Mouse (Mus musculus) gastrocnemius, adult 2 months (tissue): ENCODE results near the gene Ppp1r35. TPM values are rescaled to one million over a fixed set of nuclear protein-coding genes. Genes with fewer than 3 reads are reported as not detected.
"Not testable (repeated sequence)": the region's sequence is repeated elsewhere in the genome, so short reads cannot be mapped to it uniquely, and the experiment has no call there.

Experiments used
- DNase-seq: peaks from one replicate; pipeline ENCODE4 v3.0.0; 2022
- H3K27ac ChIP-seq: fragments of 200-600 bp; 2 replicates; pipeline ENCODE4 v1.8.1; 2022; ENCODE audit warnings: mild to moderate bottlenecking
- H3K4me3 ChIP-seq: fragments of 200-600 bp; 2 replicates; pipeline ENCODE4 v1.8.1; 2022; ENCODE audit warnings: mild to moderate bottlenecking, moderate library complexity
- CTCF ChIP-seq: fragments of 200-600 bp; IDR thresholded peaks from 2 replicates; pipeline ENCODE4 v1.8.1; 2022; ENCODE audit warnings: antibody characterized with exemption, mild to moderate bottlenecking, moderate library complexity
- intact Hi-C: fragments of 180-260 bp; cut with DNase I; formaldehyde crosslinking; loops from one replicate; pipeline ENCODE4 v1.15.1; 2025
- total RNA-seq, 2 experiments: library from RNA; stranded (reverse); gene quantifications; 2 replicates each; pipeline ENCODE4 v1.2.3; 2021

The Ppp1r35 gene
- total RNA-seq, 2 experiments from 2014 or later = 5.4 to 6.9 TPM

DNA sequence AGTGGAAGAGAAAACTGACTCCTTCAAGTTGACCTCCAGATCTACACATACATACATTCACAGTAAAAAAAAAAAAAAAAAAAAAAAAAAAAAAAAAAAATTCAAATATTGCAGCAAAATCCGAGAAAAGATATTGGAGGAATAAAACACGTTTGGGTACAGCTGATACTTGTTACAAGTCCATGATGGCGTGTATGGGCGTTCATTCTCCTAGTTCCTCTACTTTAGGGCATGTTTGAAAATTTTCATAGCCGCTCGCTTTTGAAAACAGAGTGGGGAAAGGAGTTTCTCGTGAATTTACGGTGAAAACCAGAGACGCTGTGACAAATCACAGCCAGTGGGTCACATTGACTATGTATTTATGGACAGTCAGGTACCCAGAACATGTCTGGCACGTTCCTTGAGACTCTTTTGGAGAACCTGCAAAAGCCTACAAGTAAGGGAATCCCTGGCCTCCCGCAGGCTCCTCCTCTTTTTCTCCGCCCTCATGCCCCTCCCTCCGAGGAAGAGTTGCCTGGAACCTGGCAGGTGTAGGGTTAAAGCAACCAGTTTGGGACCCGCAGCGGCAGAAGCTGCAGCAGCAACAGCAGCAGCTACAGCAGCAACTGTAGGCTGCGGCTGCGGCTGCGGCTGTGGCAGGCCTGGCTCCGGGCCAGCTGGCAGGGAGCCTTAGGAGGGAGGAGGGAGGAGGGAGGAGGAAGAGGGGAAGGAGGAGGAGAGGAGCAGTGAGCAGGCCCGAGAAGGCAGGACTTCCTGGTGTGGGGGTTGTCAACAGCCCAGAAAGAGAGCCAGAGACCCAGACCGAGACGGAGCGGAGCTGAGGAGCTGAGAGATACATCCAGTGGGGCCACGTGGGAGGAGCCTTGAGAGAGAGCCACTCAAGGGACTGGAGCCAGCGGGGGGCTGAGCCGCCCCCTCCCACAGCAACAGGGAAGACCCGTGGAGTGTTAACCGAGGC, 33.2 kb upstream of the Ppp1r35 start, which contains the start of gene Tsc22d4:
Gene Tsc22d4, plus strand, starts transcription at position 517 of the 958 bp plus-strand sequence.
- no peak for TF ChIP-seq CTCF
- Histone ChIP-seq H3K4me3 (peak within 1 kb of the TSS; percentile 76), H3K27ac (peak within 1 kb of the TSS; percentile 91)
- intact Hi-C loops = loop anchor here (10.0 kb wide), 1 partner anchor 241 kb away; the partner anchor contains the start of gene Pop7
- peak; percentile 94 for DNase-seq

GRCm38 (mm10) chr5:137746282-137746850, 32.3 kb upstream of the Ppp1r35 start:
- Histone ChIP-seq H3K27ac (peak overlapping the region; percentile 91), H3K4me3 (peak overlapping the region; percentile 76)
- DNase-seq = peak; percentile 81
- intact Hi-C loops = loop anchor here (10.0 kb wide), 1 partner anchor 242 kb away; the partner anchor contains the start of gene Pop7
- no peak for TF ChIP-seq CTCF

- intact Hi-C loops = loop anchor here (10.0 kb wide), 1 partner anchor 242 kb away; the partner anchor contains the start of gene Pop7
- Histone ChIP-seq H3K27ac (peak overlapping the region; percentile 91), H3K4me3 (peak overlapping the region; percentile 76)
- peak; percentile 56 for DNase-seq
- no peak for TF ChIP-seq CTCF
Observed at GRCm38 (mm10) chr5:137746851-137747325, 31.8 kb upstream of the Ppp1r35 start.

- TF ChIP-seq CTCF = 0 out of 2 replicates have a peak, but pooled peaks have one; percentile 2
- DNase-seq = peak; percentile 68
- Histone ChIP-seq H3K4me3 (peak overlapping the region; percentile 76), H3K27ac (peak overlapping the region; percentile 91)
- intact Hi-C loops = loop anchor here (10.0 kb wide), 1 partner anchor 243 kb away; the partner anchor contains the start of gene Pop7
Observed at GRCm38 (mm10) chr5:137747326-137747961, 31.2 kb upstream of the Ppp1r35 start.

GRCm38 (mm10) chr5:137748130-137748770, 30.4 kb upstream of the Ppp1r35 start:
- DNase-seq = no peak

DNA sequence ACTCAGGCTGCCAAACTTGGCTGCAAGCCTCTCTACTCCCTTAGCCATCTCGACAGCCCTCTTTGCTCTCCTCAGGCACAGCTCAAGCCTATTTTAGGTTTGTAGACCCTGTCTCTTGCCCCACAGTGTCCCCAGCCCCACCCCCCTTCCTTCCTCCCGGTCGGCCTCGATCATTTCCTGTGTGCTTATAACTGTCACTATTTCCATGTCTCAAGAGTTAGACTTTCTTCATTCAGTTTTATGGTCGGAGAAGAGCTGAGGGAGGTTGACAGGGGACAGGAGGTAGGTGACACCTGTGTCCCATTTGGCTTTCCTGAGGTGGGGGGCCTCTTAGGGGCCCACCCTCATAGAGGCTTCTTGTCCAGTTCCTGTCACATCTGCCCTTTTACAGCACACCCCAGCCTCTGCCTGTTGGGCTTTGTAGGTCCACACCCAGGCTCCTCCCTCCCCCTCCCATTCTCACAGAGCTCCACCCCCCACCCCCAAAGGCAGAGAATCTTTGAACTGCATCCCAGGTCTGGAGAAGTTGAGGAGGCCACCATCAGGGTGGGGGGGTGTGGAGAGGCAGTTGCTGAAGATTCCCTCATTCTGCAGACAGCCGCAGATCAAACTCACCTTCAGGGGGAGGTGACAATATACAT, 29.3 kb upstream of the Ppp1r35 start:
- no peak for TF ChIP-seq CTCF
- peak overlapping the region; percentile 82 for H3K27ac ChIP-seq
- peak overlapping the region; percentile 76 for H3K4me3 ChIP-seq
- intact Hi-C loops = loop anchor here (10.0 kb wide), 1 partner anchor 245 kb away; the partner anchor contains the start of gene Pop7
- no peak for DNase-seq

More at GRCm38 (mm10) chr5:137748130-137748770, 30.4 kb upstream of the Ppp1r35 start:
- intact Hi-C loops = loop anchor here (10.0 kb wide), 1 partner anchor 243 kb away; the partner anchor contains the start of gene Pop7
- peak overlapping the region; percentile 91 for H3K27ac ChIP-seq
- no peak for TF ChIP-seq CTCF
- peak overlapping the region; percentile 76 for H3K4me3 ChIP-seq

- peak overlapping the region; percentile 76 for H3K27ac ChIP-seq
- H3K4me3 ChIP-seq, DNase-seq, intact Hi-C loops: not testable (repeated sequence)
Observed at GRCm38 (mm10) chr5:137750212-137750611, 28.4 kb upstream of the Ppp1r35 start.

DNA sequence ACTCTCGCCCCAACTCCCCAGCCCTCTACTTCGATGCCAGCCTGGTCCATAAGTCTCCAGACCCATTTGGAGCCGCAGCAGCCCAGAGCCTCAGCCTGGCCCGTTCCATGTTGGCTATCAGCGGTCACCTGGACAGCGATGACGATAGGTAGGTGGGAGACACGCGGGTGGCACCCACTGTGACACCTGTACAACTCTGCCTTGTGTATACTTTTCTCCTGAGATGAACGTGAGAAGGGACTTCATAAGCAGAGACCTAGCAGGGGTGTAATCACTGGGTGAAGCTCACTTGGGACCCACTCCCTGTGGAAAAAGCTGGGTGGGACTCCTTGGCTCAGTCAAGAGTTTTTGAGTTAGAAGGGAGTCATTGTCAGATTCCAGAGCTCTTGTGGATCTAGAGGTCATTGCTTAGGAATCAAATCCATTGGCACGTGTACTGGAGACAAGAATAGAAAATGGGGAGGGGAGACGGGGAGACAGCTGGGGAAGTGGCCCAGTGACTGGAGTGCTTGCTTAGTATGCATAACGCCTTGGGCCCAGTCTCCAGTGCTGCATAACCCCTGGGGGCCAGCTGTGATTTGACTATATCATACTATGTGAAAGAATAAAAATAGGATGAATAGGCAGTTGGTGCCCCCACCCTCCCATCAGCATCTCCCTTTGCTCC, 27.3 kb upstream of the Ppp1r35 start:
- Histone ChIP-seq H3K27ac (peak overlapping the region; percentile 76), H3K4me3 (no peak overlapping the region)
- DNase-seq = no peak
- intact Hi-C loops = no loop called here
- no peak for TF ChIP-seq CTCF

DNA sequence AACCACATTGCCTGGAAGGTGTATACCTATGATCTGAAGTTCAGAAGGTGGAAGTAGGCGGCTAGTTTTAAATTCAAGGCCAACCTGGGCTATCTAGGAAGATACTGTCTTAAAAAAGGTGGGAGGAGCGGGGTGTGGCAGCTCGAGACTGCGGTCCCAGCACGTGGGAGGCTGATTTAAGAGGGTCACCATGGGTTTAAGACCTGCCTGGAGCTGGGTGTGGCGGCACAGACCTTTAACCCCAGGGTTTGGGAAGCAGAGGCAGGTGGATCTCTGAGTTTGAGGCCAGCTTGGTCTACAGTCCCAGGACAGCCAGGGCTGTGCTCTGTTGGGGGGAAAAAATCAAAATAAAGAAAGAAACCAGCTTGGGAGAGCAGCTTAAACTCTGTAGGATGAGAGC, 26.7 kb upstream of the Ppp1r35 start:
- intact Hi-C loops = no loop called here
- H3K27ac ChIP-seq = peak overlapping the region; percentile 76
- TF ChIP-seq CTCF = no peak
- DNase-seq = peak; percentile 7
- H3K4me3 ChIP-seq = no peak overlapping the region

GRCm38 (mm10) chr5:137753111-137753832, 25.4 kb upstream of the Ppp1r35 start:
- peak; percentile 41 for DNase-seq
- intact Hi-C loops = no loop called here
- Histone ChIP-seq H3K27ac (peak overlapping the region; percentile 76), H3K4me3 (peak overlapping the region; percentile 13; the same call in 1 of the 2 replicates)
- no peak for TF ChIP-seq CTCF
